In the genomic region with DNA sequence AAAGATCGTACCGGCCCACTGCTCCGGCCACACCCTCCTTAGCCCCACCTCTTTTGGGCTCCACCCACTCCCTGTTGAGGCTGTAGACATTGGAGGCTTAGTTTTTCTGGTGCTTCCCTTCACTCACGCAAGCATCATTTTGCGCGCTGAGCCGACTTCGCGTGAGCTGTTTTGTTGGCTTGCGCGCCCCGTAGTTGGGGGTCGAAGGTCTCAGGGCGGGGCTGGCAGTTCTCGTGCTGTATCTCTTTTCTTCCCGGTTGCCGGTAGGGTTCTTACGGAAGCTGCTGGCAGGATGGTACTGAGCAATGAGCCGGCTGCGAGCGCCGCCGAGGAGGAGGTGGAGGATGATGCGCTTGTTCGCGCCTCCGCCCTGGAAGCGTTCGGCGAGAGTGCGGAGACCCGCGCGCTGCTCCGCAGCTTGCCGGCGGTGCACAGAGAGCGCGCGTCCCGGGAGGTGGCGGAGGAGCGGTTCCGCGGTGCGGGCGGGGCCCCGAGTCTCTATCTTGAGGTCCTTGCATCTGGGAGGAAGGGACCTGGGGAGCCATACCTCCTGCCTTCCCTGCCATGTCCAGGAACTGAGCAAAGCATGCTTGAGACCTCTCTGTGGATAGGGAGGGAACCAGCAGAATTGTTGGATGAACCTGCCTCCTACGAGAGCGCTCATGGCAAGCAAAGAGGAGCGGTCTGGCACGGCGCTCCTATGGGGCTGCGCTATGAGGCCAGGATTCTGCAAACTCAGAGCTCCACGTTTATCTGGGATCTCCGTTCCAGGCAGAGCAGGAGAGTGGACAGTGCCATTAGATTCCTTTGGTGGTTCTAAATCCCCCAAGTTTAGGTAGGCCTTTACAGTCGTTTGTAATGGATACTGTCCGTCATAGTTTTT, we compare ENCODE assay signal across 8 mouse cellular contexts. TPM values are rescaled to one million over a fixed set of nuclear protein-coding genes. Genes with fewer than 3 reads are reported as not detected.
DNase-seq lines count a peak whose midpoint lies in the region; ATAC-seq lines count a peak whose summit lies in the region.

Gene Tbcd (plus strand): TSS at position 197 of the 883 bp plus-strand sequence.

- no peaks in the 10 kb centered on the region; the same call in 1 of the 2 replicates for H3K27me3 ChIP-seq in hindbrain, embryonic 11.5 days (ENCODE audit: control insufficient read depth, insufficient read depth, low read length)

- no peaks in the 10 kb centered on the region for H3K4me1 ChIP-seq in hindbrain, embryonic 11.5 days (replicated peaks; ENCODE audit: control insufficient read depth, insufficient read depth, low read length)

- no peaks in the 10 kb centered on the region for H3K9me3 ChIP-seq in hindbrain, embryonic 11.5 days (ENCODE audit: control insufficient read depth, low read length)

- H3K36me3 ChIP-seq in hindbrain, embryonic 11.5 days (ENCODE audit: control insufficient read depth, insufficient read depth, low read length), result no peaks in the 10 kb centered on the region

- H3K4me3 ChIP-seq in hindbrain, embryonic 11.5 days (ENCODE audit: low read depth, low read length), result peak within 1 kb of the TSS; percentile 93

- peak within 1 kb of the TSS; percentile 73 for H3K9ac ChIP-seq in hindbrain, embryonic 11.5 days (ENCODE audit: low read depth, low read length)

- under 1% methylated on average over 58 of the region's 58 CpGs for WGBS in hindbrain, embryonic 11.5 days

- peak within 1 kb of the TSS; percentile 80 for H3K4me2 ChIP-seq in hindbrain, embryonic 11.5 days (replicated peaks; ENCODE audit: low read depth, low read length)

- H3K27ac ChIP-seq in hindbrain, embryonic 11.5 days (ENCODE audit: low read depth, low read length), result peak within 1 kb of the TSS; percentile 83

- peak; percentile 95 for ATAC-seq in hindbrain, embryonic 11.5 days (ENCODE audit: low FRiP score)

- DNase-seq in Muller cell, postnatal 12 days (ENCODE audit: inconsistent ontology term), result peak; percentile 93
- peak; percentile 95 for DNase-seq in cerebellum, adult 9-11 months
- DNase-seq in frontal cortex, adult 2 months (ENCODE audit: extremely low spot score in 1 of 2, low spot score in 1 of 2), result peak; percentile 94 to 99
- peak; percentile 95 for DNase-seq in hindbrain, embryonic 11.5 days (ENCODE audit: low spot score)
- DNase-seq in layer of hippocampus, postnatal 10 days (ENCODE audit: low spot score in 2 of 2), result peak; percentile 98
- peak; percentile 96 for DNase-seq in lung, postnatal 10 days
- peak; percentile 95 for DNase-seq in ovary, postnatal 36 days (ENCODE audit: low spot score)
- peak; percentile 97 for DNase-seq in thymus, postnatal 25 days

RNA-seq across cellular contexts. Expression of gene Tbcd, which starts in this region (rescaled TPM):
- 53.0 and 59.9 TPM in 2 replicates for polyA plus RNA-seq in frontal cortex, adult 2 months (2012; rRNA removed)
- 32.3 and 36.9 TPM in 2 replicates for polyA plus RNA-seq in hindbrain, embryonic 11.5 days (2014; fragmentation: Nextera tagmentation; extraction: Ambion mirVana)
- total RNA-seq in layer of hippocampus, postnatal 10 days (2021), result 10 to 100 TPM; 60.4 to 65.8 TPM

Comparison
In these comparisons a context has a peak if more than half of its experiments do, and no peak if none do; other contexts are left out.
1. Peak in every context shown above with its lines: DNase-seq, ATAC-seq, H3K4me3 ChIP-seq and H3K27ac ChIP-seq.